Mouse (Mus musculus): ENCODE results near the gene Thoc7. TPM values are rescaled to one million over a fixed set of nuclear protein-coding genes. Genes with fewer than 3 reads are reported as not detected.
"Not testable (repeated sequence)": the region's sequence is repeated elsewhere in the genome, so short reads cannot be mapped to it uniquely, and the experiment has no call there.

Thoc7 gene
- 100 to 1,000 TPM; 115 TPM for total RNA-seq (2021)

DNA sequence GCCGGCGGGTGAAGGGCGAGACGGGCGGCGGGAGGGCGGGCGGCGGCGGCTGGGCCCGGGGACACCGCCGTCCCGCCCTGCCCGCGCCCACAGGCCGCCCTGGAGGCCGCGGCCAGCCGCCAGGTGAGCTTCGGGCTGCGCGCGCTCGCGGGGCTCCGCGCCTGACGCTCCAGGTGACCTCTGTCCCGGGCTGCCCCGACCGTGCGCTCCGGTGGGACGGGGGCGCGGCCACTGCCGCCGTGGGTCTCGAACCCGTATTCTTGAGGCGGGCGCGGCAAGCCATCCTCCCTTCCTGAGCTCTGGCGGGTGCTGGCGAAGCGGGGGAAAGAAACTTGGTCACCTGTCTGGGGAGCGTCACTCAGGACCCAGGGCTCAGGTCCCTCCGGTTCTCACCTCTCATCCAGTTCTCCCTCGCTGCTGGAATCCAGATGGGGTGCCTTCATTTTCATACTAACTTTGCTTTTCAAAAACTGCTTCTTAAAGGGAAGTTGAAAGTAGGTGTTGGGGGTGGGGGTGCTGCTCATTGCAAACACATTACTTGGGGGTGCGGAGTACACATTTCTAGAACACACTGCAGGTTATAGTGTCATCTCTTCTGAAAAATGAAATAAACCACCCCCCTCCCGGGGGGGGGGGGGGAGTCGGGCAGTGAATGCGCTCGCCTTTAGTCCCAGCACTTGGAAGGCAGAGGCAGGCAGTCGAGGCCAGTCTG lies at the start of gene Thoc7, which contains the start of gene Atxn7:
Gene Thoc7, minus strand, starts transcription at position 452 of the 712 bp plus-strand sequence.
Gene Atxn7, plus strand, starts transcription at position 40 of the 712 bp plus-strand sequence.
- intact Hi-C loops (cut with DNase I): loop anchor here (5.0 to 10.0 kb wide), 2 partner anchors 53 to 136 kb away; no protein-coding TSS in a partner anchor
- DNase-seq (ENCODE audit: extremely low spot score in 1 of 2, low spot score in 2 of 2): peak; percentile 11 to 62

DNA sequence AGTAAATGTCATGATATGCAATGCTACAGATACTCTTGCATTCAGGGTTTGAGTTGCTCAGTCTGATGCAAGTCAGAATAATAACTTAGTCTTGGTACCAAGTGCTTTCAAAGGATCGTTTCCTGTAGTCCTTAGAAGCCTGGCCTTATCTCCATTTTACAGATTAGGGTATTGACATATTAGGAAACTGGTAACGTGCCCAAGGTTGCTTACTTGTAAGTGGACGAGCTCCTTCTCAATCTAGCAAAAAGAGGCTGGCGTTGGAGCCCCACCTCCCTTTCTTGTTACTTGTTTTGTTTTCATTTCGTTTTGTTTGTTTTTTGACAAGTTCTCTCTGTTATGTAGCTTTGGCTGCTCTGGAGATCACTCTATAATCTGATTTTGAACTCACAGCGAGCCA lies 48.1 kb upstream of the Thoc7 start:
- intact Hi-C loops (cut with DNase I): loop anchor here (10.0 kb wide), 1 partner anchor 45 kb away; the partner anchor contains the start of genes Atxn7 and Thoc7

DNA sequence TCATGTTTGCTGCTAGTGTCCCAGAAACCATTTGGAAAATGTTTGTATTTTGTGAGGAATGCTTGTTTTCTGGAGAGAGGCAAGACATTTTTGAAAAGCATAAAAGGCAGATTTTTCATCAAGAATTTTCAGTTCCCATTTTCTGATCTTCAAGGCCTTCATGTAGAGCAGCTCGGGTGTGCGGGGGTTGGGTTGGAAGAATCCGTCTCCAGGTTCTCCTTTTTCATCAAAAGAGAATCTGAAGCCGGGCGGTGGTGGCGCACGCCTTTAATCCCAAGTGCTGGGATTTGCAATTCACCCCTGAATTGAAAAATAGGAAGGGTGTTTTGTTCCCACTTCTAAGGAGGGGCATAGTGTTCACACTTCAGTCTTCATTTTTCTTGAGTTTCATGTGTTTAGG lies 41.1 kb upstream of the Thoc7 start:
- intact Hi-C loops (cut with DNase I): no loop called here
- DNase-seq (ENCODE audit: extremely low spot score in 1 of 2, low spot score in 2 of 2): no peak

More for the DNA sequence above, 48.1 kb upstream of the Thoc7 start:
- no peak for DNase-seq (ENCODE audit: extremely low spot score in 1 of 2, low spot score in 2 of 2)

DNA sequence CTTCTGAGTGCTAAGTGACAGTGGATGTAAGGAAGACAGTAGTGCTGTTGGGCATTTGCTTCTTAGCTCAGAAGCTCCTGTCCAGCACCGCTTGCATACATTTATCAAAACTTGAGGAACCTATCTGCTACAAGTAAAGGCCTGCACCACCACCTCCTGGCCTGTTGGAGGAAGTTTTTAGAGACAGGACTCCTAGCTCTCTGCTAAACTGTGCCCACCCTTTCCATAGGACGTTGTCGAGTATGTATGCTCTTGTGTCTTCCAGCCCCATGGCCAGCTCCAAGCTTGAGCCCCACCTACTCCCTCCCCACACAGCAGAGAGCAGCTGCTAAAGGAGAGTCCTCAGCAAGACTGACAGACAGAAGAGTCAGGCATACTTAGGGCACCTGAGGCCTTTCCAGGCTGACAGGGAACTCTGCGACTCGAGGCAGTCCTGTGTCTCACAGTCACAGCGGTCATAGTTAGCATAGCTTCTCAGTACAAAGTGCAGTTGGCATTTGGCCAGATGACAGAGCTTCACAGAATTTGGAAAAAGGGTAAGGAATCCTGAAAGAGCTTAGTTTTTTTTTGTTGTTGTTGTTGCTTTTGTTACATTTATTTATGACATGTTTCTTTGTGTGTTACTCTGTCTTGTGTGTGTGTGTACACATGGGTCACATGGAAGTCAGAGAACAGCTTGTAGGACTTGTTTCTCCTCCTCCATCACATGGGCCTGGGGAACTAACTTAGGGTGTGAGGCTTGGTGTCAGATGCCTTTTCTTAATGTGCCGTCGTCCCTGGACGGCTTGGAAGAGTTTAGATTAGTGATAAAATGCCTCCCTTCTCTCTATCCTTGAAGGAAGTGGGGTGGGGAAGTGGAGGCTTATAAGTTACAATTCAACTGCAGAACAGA lies 33.8 kb upstream of the Thoc7 start:
- intact Hi-C loops (cut with DNase I): no loop called here
- DNase-seq (ENCODE audit: extremely low spot score in 1 of 2, low spot score in 2 of 2): no peak

DNA sequence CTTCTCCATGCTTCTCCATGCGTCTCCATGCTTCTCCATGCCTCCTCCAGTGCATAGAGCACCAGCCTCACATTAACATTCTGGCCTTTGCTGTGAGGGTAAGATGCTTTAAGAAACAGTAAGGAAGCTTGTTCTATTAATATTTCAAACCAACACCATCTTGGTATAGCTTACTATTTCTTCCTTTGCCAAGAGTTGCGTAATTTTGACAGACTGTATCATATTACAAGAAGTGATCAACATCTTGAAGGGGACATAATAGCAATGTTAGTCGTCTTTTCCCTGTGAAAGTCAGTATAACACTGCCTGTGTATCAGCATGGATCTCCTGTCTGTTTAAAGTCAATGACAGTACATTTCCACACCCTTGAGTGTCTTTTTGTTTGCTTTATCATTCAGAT lies 29.1 kb upstream of the Thoc7 start:
- intact Hi-C loops (cut with DNase I): no loop called here

DNA sequence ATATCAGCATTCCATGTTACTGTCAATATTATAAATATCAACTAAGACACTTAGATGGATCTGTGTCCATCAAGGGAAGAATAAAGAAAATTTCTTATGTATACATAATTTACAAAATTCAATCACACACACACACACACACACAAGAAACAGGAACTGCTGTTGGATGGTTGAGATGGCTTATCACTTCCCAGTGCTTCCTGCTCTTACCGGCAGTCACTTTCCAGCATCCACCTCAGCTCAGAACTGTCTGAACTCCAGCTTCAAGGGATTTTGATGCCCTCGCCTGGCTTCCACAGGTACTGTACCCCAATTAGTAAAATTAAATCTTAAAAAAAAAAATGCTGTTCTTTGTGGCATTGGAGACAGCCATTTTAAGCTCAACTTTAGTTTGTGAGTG lies 26.7 kb upstream of the Thoc7 start:
- DNase-seq (ENCODE audit: extremely low spot score in 1 of 2, low spot score in 2 of 2): no peak
- intact Hi-C loops (cut with DNase I): no loop called here

More for the DNA sequence above, 29.1 kb upstream of the Thoc7 start:
- DNase-seq (ENCODE audit: extremely low spot score in 1 of 2, low spot score in 2 of 2): no peak

DNA sequence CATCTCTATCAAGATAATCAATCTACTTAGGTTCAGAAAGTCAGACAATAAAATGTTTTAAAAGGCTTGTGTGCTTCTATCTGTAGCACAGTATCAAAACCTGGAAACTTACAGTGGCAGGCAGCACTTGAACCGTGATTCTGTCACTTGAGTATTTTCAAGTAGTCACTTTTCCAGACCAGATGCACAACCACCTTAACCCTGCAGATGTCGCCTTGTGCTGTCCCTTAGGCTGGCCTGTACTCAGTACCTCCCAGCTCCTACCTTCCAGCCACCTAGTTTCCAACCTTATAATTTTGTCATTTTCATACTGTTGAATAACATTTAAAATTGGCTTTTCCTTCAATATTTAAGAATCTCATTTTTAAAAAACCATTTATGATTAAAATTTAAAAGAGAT lies 20.5 kb upstream of the Thoc7 start:
- intact Hi-C loops (cut with DNase I): no loop called here
- DNase-seq (ENCODE audit: extremely low spot score in 1 of 2, low spot score in 2 of 2): no peak

DNA sequence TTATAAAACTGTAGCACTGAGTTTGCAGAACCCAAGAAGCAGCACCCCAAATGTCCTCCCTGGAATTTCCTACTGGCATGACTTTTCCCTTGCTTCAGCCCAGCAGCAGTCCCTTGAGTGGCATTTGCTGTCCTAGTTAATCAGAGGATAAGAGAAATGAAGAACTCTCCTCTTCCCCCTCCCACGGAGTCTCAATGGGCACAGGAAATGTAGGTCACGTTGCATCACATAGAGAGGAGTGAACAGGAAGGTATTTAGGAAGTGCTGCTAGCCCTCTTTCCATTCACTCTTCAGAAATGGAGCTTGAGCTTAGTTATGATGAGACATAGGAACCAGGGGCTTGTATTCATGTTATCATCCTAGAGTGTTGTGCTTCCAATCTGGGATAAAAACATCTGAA lies 19.6 kb upstream of the Thoc7 start:
- DNase-seq (ENCODE audit: extremely low spot score in 1 of 2, low spot score in 2 of 2): no peak
- intact Hi-C loops (cut with DNase I): no loop called here

DNA sequence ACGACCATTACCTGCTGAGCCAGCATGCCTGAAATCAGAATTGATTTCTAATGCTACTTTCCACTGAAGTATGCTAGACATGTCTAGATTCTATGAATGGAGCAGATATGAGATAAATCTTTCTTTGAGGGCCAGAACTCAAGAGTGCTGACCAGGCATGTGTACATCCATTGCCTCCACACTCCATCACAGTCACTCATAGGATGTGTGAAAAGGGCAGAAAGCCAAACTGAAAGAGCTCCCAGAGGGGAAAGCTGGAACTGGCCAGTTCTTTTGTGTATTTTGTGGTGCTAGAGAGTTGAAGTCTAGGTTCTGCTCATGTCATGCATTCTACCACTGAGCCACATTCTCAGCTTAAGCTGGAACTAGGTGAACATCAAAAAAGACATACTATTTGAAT lies 15.8 kb upstream of the Thoc7 start:
- DNase-seq (ENCODE audit: extremely low spot score in 1 of 2, low spot score in 2 of 2): no peak
- intact Hi-C loops (cut with DNase I): no loop called here

DNA sequence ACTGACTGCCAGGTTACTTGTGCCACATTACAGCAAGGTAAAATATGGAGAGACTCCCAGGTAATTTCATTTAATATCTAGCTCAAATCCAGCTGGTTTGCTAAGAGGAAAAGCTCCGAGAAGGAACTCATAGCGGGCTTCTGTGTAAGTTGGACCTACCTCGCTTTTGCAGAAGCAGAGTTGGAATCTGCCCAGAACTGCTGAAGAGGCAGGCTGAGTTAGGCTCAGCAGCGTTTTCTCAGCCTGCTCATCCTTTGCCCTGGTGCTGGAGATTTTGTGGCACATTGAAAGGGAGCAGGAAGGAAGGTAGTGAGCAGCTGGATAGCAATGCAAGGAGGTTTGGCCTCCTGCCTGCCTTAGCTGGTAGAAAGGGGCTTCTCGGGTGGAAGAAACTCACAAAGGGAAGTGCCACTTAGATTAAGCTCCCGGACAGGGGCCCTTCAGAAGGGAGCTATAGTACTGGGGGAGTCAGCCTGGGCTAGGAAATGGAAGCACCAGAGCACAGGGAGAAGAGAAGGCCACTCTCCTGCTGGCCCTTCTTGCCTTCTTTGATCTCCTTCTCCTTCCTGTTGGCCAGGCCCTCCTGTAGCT lies 10.1 kb upstream of the Thoc7 start:
- intact Hi-C loops (cut with DNase I): no loop called here
- DNase-seq (ENCODE audit: extremely low spot score in 1 of 2, low spot score in 2 of 2): no peak

DNA sequence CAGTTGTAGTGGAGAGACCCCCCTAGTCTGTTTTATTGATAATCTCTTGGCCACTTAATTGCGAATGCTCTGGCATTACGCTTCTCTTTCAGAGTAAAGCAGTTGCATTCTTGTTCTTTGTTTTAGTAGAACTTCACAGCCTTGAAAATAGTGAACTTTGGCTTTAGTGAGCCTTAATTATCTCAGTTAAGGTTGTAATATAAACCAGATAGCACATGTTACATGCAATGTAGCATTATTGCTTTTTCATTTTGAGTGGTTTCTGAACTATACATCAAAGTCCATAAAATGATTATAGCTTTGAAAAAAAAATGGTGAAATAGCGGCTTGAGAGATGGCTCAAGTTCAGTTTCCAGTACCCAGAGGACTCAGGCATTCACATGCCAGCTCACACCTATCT lies 8.9 kb upstream of the Thoc7 start:
- intact Hi-C loops (cut with DNase I): no loop called here
- DNase-seq (ENCODE audit: extremely low spot score in 1 of 2, low spot score in 2 of 2): no peak

DNA sequence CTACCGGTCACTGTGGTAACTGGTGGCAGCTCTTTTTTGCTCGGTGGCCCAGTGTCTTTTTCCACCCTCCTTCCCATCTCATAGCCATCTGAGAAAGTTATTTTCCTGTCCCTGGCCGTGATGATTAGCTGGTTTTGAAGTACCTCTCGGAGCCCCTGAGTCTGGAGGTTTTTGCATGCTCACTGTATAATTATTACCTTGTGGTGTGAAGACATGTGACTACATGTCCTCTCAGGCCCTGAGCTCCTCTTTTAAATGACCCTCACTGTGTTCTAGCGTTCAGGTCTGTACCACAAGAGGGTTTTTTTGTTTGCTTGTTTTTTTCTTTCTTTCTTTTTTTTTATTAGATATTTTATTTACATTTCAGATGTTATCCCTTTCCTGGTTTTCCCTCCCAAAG lies 6.8 kb upstream of the Thoc7 start:
- no peak for DNase-seq (ENCODE audit: extremely low spot score in 1 of 2, low spot score in 2 of 2)
- intact Hi-C loops (cut with DNase I): loop anchor here (10.0 kb wide), 1 partner anchor 46 kb away; no protein-coding TSS in a partner anchor

DNA sequence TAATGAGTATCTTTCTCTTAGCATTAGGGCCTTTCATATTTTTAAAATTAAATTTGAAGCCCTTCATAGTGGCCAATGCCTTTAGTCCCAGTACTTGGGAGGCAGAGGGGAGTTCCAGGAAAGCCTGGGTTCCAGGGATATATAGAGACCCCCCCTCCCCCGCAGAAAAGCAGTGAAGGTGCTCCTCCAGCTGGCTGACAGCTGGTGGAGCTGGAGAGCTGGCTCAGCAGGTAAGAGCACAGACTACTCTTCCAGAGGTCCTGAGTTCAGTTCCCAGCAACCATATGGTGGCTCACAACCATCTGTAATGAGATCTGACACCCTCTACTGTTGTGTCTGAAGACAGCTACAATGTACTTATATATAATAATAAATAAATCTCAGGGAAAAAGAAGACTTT lies 6.0 kb upstream of the Thoc7 start:
- no peak for DNase-seq (ENCODE audit: extremely low spot score in 1 of 2, low spot score in 2 of 2)
- intact Hi-C loops (cut with DNase I): loop anchor here (10.0 kb wide), 1 partner anchor 47 kb away; no protein-coding TSS in a partner anchor

DNA sequence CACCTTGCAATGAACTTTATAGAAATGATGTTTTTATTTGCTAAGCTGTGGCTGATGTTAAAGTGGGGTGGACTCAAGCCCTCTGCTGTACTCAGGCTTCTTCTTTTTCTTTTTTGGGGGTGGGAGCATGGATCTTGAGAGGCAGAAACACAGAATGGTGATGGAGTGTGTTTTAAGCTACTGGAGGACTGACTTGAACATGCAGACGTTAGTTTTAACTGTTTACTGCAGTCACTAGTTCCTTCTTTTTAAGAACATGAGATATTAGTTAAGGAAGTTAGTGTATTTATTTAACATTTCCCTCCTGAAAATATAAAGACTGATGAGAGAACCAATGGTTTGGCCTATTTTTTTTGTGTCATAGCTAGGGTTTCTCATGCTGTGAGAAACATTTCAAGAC lies 1.9 kb upstream of the Thoc7 start:
- DNase-seq (ENCODE audit: extremely low spot score in 1 of 2, low spot score in 2 of 2): no peak
- intact Hi-C loops (cut with DNase I): loop anchor here (5.0 to 10.0 kb wide), 2 partner anchors 51 to 134 kb away; no protein-coding TSS in a partner anchor

DNA sequence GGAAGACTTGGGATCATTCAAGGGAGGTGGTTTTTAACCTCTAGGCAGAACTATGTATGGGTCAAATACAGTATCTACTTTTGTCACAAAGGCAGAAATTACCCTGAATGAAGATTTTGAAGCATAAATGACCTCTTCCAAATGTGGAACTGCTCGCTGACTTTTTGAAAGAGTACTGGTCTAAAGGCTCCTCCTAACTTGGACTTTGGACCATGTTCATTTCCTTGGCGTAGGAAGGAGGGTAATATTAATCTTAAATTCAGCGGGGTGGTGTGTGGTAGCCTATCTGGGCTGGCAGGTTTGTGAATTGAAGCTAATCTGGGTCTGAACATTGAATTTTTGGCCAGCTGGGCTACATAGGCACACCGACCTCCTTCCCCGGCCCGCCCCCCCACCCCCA lies 824 bp upstream of the Thoc7 start:
- intact Hi-C loops (cut with DNase I): loop anchor here (5.0 to 10.0 kb wide), 2 partner anchors 52 to 135 kb away; no protein-coding TSS in a partner anchor
- DNase-seq (ENCODE audit: extremely low spot score in 1 of 2, low spot score in 2 of 2): no peak

DNA sequence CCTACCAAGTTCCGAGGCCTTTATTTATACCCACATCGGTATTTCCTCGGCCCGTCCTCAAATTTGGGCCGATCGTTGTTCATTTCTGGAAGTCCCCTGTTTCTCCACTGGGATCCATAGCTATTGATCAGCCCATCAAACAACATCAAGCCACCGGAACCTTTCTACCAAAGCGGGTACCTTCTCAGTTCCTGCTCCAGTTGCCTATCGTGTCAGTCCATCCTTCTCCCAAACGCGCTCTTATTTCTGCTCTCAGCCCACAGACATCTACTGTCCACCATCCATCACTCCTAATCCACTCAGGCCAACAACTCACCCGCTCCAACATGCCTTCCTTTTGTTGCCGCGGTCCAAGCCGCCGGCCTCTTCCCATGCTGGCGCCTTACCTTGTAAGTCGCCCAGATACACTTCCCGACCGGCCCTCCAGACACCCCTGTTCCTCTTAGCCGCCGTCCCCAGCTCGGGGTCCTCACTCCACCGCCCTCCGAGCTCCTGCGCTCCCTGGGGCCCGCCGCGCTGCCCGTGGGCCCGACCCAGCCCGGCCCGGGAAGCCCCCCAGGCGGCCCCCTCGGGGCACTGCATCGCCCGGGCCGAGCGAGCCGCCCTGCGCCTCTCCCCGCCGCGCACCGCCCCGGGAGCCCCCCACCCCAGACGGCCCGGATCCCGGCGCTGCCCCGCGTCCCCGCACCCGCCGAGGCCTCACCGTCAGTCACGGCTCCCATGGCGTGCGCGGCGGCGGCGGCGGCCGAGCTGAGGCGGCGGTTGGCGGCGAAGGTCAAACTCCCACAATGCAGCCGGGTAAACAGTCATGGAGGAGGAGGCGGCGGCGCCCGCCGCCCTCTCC lies 948 bp downstream of the Thoc7 start:
- intact Hi-C loops (cut with DNase I): loop anchor here (5.0 to 10.0 kb wide), 2 partner anchors 54 to 137 kb away; no protein-coding TSS in a partner anchor
- peak; percentile 11 to 83 for DNase-seq (ENCODE audit: extremely low spot score in 1 of 2, low spot score in 2 of 2)

DNA sequence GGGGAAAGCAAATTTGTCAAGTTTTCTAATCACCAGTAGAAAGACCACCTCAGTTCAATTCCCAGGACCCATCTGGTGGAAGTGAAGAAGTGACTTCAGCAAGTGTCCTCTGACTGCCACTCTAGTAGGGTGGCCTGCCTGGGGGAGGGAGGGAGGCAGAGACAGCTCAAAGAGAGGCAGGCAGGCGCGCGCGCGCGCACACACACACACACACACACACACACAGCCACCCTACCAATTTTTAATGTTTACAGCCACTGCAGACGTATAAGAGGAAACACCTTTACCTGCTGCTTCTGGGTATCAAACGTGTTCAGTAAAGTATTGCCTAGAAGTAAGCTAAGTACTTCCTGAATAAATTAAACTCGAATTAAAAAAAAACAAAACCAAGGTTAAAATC lies 1.6 kb downstream of the Thoc7 start:
- intact Hi-C loops (cut with DNase I): loop anchor here (5.0 to 10.0 kb wide), 2 partner anchors 55 to 137 kb away; no protein-coding TSS in a partner anchor
- peak in 1 of 2 experiments; percentile 51 for DNase-seq (ENCODE audit: extremely low spot score in 1 of 2, low spot score in 2 of 2)

DNA sequence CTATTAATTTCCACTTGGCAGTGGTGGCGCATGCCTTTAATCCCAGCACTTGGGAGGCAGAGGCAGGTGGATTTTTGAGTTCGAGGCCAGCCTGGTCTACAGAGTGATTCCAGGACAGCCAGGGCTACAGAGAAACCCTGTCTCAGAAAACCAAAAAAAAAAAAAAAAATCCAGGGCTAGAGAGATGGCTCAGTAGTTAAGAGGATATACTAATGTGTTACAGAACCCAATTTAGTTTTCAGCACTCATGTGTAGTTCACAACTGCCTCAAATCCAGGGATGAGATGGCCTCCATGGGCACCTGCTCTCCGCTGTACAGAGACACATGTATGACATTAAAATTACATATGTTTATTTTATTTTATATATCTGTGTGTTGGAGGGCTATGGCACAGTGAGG lies 9.5 kb downstream of the Thoc7 start:
- DNase-seq (ENCODE audit: extremely low spot score in 1 of 2, low spot score in 2 of 2); intact Hi-C loops (cut with DNase I): not testable (repeated sequence)
